Mouse (Mus musculus): ENCODE results near the gene Elf5.
A peak's percentile ranks its signal among the peaks of the same experiment; 100 is the strongest.

The Elf5 gene

GRCm38 (mm10) chr2:103476657-103477056, 65.2 kb downstream of the Elf5 start:
- DNase-seq (ENCODE audit: low spot score): no peak

GRCm38 (mm10) chr2:103477456-103477855, 66.0 kb downstream of the Elf5 start:
- no peak for DNase-seq (ENCODE audit: low spot score)

DNA sequence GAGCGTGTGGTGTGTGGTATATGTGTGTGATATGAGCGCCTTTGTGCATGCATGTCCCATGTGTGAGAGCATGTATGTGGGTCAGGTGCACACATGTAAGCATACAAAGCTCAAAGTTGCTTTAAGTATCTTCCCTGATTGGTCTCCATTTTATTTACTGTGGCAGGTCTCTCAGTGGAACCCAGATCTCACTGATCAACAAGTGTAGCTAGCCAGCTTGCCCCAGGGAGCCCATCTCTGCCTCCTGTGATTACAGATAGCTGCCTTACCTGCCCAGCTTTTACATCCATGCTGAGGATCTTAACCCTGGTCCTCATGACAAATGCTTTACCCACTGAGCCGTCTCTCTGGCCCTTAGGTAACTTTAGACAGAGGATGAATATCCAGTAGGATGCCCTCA, 66.8 kb downstream of the Elf5 start:
- no peak for DNase-seq (ENCODE audit: low spot score)

- DNase-seq (ENCODE audit: low spot score): no peak
Measured at GRCm38 (mm10) chr2:103480240-103480639, 68.8 kb downstream of the Elf5 start.

DNA sequence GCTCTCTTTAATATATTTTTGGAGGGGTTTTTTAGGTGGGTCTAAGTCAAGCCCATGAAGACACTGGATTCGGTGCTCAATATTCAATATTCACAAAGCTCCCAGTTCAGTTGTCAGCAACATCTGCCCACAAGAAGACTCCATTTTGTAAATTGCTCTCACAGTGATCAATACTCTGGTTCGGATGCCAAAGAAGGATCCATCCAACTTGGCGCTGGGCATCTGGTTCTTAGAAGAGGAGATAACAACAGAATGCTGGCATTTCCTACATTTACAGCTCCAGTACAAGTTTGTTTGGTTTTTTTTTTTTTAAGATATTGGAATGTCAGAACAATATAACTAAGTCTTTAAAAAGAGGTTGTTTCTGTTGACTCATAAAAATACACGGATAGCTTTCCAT, 69.4 kb downstream of the Elf5 start:
- DNase-seq (ENCODE audit: low spot score): no peak

DNA sequence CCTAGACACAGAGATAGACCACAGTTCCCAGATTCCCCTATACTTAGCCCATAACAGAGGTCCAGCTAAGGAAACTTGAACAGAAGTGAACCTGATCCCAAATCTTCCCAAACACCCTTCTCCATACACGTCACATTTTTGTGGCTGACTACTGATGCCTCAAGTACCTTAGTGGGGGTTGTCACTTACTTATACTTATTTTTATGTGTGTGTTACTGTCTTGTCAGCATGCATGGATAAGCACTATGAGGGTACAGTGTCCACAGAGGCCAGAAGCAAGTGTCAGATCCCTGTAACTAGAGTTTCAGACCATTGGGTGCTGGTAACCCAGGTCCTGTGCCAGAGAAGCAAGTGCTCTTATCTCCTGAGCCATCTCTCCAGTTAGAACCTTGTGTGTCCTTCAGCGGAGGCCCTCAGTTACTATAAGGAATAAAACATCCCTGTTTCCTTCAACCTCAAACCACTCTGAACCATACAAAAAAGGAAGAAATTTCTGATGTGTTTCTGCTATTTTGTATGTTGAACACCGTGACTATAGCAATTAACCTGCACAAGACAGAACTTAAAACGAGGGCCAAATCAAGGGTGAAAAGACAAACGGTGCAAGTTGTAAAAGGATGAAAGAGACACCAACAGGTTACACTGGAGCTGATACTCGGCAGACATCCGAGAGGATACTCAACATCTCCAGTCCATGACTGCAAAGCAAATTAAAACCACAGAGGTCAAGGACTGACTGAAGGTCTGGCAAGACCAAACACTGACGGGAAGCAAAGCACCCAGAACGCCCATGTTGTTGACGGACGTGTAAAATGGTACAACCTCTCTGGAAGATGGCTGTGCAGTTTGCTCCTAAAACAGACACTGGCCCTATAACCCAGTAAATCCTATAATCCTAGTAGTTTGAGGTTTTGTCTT, 70.1 kb downstream of the Elf5 start:
- DNase-seq (ENCODE audit: low spot score): no peak

DNA sequence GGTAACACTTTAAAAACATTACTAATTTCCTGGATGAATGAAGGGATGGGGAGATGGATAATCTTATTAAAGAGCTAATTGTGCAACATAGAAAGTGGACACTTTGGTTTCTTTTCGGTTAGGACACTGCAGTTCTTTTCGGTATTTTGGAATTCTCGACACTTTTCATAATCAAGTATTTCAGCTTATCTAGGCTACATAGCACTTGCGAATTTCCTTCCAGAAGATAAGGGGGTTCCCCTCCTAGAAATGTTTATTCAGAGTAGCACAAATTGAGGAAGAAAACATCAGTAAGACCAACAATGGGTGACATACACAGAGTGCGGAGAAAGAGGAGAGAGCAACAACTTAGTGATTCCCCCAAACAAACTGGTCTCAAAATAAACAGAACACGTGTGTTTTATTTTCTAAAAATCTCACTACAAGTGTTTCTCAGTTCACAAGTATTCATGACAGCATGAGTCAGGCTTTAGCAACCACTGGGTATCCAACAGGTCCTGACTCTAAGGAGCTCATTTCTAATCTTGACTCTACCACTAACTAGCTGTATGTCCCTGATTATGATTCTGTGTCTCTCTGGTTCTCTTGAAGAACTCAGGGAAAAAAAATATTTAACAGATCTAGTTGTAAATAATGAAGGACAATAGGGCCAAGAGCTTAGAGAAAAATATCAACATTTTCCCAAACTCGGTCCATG, 71.9 kb downstream of the Elf5 start:
- DNase-seq (ENCODE audit: low spot score): no peak

- DNase-seq (ENCODE audit: low spot score): no peak
Measured at GRCm38 (mm10) chr2:103483986-103484520, 72.6 kb downstream of the Elf5 start.

DNA sequence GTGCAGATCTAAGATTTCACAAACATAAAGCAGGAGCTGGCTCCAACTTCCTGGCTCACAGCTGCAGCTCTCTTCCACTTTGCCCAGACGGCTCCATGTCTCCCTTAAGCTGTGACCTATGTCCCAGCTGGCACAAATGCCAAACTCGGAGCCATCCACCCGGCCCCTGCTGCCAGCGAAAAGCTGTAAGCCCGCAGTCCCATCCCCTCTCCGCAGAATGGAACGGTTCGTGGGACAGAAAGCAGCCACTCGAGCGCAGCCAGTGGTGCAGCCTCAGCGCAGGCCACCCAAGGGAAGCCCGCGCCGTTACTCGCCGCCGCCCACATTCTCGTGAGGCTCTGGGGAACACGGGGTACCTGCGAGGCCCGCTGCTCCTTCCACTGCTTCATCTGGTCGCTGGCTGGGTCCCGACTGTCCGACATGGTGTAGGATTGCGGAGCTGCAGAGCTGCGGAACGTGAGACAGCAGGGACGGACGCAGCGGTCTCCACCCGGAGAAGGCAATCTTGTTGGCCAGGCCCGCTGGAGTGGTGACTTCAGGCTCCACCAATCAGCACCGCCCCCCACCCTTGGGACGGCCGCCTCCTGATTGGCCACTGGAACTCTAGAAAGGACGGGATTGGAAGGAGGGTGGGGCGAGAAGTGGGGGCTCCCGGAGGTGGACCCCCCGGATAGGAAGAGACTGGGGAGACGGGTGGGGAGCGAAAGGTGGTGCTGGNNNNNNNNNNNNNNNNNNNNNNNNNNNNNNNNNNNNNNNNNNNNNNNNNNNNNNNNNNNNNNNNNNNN, 73.3 kb downstream of the Elf5 start, which contains the start of gene Cat:
Cat (minus strand) TSS at position 544 of the 785 bp plus-strand sequence.
- DNase-seq (ENCODE audit: low spot score): peak; percentile 94

DNA sequence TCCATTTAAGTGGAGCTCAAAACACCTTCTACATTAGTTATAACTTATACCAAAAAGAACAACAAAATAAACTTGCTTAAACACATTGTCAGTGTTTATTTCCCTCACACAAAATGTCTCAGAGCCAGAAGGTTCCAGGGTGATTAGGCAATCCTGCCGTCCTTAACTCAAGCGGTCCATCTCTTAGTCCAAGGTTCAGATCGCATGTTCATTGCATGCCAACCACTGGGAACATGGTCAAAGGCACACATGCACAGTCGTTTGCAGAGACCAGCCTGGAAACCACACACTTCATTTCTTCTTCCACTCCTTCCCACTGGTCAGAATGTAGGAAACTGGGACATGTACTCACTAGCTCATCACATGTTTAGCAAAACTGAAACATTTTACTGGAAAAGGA, 81.0 kb downstream of the Elf5 start:
- DNase-seq (ENCODE audit: low spot score): no peak

GRCm38 (mm10) chr2:103493827-103494226, 82.3 kb downstream of the Elf5 start:
- no peak for DNase-seq (ENCODE audit: low spot score)

- DNase-seq (ENCODE audit: low spot score): no peak
Measured at GRCm38 (mm10) chr2:103495633-103496418, 84.3 kb downstream of the Elf5 start.

All from ovary, postnatal 10 days (tissue).